Mouse (Mus musculus) spleen, adult 2 months (tissue): ENCODE results near the gene Foxl2.

Source experiments
- CTCF ChIP-seq: fragments of 200-500 bp; IDR thresholded peaks from 2 replicates; pipeline ENCODE4 v1.5.1; 2011; ENCODE audit warnings: mild to moderate bottlenecking, inconsistent platforms; ENCODE audit not compliant: insufficient read depth, insufficient read length, insufficient replicate concordance; ENCODE audit errors: extremely low read depth
- POLR2A ChIP-seq: fragments of 200-500 bp; IDR thresholded peaks from 2 replicates; pipeline ENCODE4 v1.6.1; 2011; ENCODE audit warnings: low read depth, low read length, inconsistent platforms

GRCm38 (mm10) chr9:98956591-98957381 is 1.7 kb downstream of the Foxl2 start:
- no peak for TF ChIP-seq POLR2A
- no peak for TF ChIP-seq CTCF
